ENCODE assay signal across 10 mouse cellular contexts in genomic region chr12:71701753-71702152, GRCm38 (mm10).
DNase-seq lines count a peak whose midpoint lies in the region; ATAC-seq and TF ChIP-seq lines count a peak whose summit lies in the region.
"Had no signal": no experiment of that assay in that cellular context is flagged by ENCODE, and none has a peak within 500 bp of the region (broad histone marks: within the 10 kb centered on the region; RNA-seq: fewer than 3 reads in every experiment).

No protein-coding gene starts in this region.

- no peaks in the 10 kb centered on the region for H3K27me3 ChIP-seq in heart, embryonic 11.5 days (ENCODE audit: control insufficient read depth, insufficient read depth, low read length)
- H3K27me3 ChIP-seq in hindbrain, embryonic 14.5 days (ENCODE audit: control insufficient read depth, insufficient read depth, low read length), result no peaks in the 10 kb centered on the region
- H3K27me3 ChIP-seq: neural tube, embryonic 12.5 days had no signal

- intact Hi-C loops in gastrocnemius, adult 2 months (cut with DNase I), result no loop called here
- intact Hi-C loops in left cerebral cortex, postnatal 14 days (cut with DNase I), result loop anchor here (2.0 kb wide), 1 partner anchor 505 kb away; no protein-coding TSS in a partner anchor

- H3K9ac ChIP-seq in heart, embryonic 11.5 days (ENCODE audit: low read depth, low read length), result no peak overlapping the region
- no peak overlapping the region for H3K9ac ChIP-seq in hindbrain, embryonic 14.5 days
- H3K9ac ChIP-seq: neural tube, embryonic 12.5 days had no signal

- no peak overlapping the region for H3K4me2 ChIP-seq in heart, embryonic 11.5 days
- H3K4me2 ChIP-seq in hindbrain, embryonic 14.5 days (replicated peaks), result no peak overlapping the region
- H3K4me2 ChIP-seq: neural tube, embryonic 12.5 days had no signal

- no peak overlapping the region for H3K4me3 ChIP-seq in heart, embryonic 11.5 days (ENCODE audit: low read depth, low read length)
- H3K4me3 ChIP-seq in gastrocnemius, adult 2 months, result no peak overlapping the region
- no peak overlapping the region for H3K4me3 ChIP-seq in hindbrain, embryonic 14.5 days (replicated peaks; ENCODE audit: low read length)
- H3K4me3 ChIP-seq: erythroblast, embryonic 14.5 days; neural tube, embryonic 12.5 days had no signal

- TF ChIP-seq CTCF in gastrocnemius, adult 2 months (IDR thresholded peaks at IDR 0.05), result peak; percentile 61

- ATAC-seq in heart, embryonic 11.5 days (replicated peaks; ENCODE audit: insufficient number of reproducible peaks, low FRiP score, low TSS enrichment), result no peak
- no peak for ATAC-seq in hindbrain, embryonic 14.5 days (ENCODE audit: low FRiP score)

- no peaks in the 10 kb centered on the region for H3K9me3 ChIP-seq in heart, embryonic 11.5 days (replicated peaks; ENCODE audit: control insufficient read depth, low read length)
- 0 out of 2 replicates have a peak, but pooled peaks cover 7% of the 10 kb centered on the region for H3K9me3 ChIP-seq in hindbrain, embryonic 14.5 days (ENCODE audit: control insufficient read depth, low read length)

- H3K4me1 ChIP-seq in heart, embryonic 11.5 days (ENCODE audit: control insufficient read depth, insufficient read depth, low read length), result no peaks in the 10 kb centered on the region
- no peaks in the 10 kb centered on the region for H3K4me1 ChIP-seq in hindbrain, embryonic 14.5 days (replicated peaks; ENCODE audit: control insufficient read depth, insufficient read depth, low read length)
- H3K4me1 ChIP-seq: neural tube, embryonic 12.5 days had no signal

- 72% methylated on average over 2 of the region's 2 CpGs for WGBS in heart, embryonic 11.5 days (ENCODE audit: insufficient replicate concordance)
- WGBS in hindbrain, embryonic 14.5 days, result 82% methylated on average over 2 of the region's 2 CpGs

- H3K27ac ChIP-seq in heart, embryonic 11.5 days (ENCODE audit: low read depth, low read length), result no peak overlapping the region
- no peak overlapping the region for H3K27ac ChIP-seq in gastrocnemius, adult 2 months
- H3K27ac ChIP-seq in hindbrain, embryonic 14.5 days, result no peak overlapping the region
- H3K27ac ChIP-seq: neural tube, embryonic 12.5 days had no signal

- peak; percentile 60 for DNase-seq in heart, adult 11 months
- peak; percentile 29 for DNase-seq in 3T3-L1 (ENCODE audit: low read depth, low spot score)
- peak; percentile 33 for DNase-seq in adrenal gland, postnatal 25 days
- peak; percentile 38 for DNase-seq in gastrocnemius, adult 2 months
- peak; percentile 67 to 69 for DNase-seq in left cerebral cortex, postnatal 14 days (ENCODE audit: low spot score in 2 of 2)
- no peak for DNase-seq in urinary bladder, postnatal 4 days (ENCODE audit: low spot score in 2 of 2)
- no peak for DNase-seq in hindbrain, embryonic 14.5 days (ENCODE audit: low spot score)

- no peaks in the 10 kb centered on the region for H3K36me3 ChIP-seq in heart, embryonic 11.5 days (ENCODE audit: control insufficient read depth, insufficient read depth, low read length)
- H3K36me3 ChIP-seq in hindbrain, embryonic 14.5 days (replicated peaks; ENCODE audit: control insufficient read depth, insufficient read depth), result no peaks in the 10 kb centered on the region
- H3K36me3 ChIP-seq: neural tube, embryonic 12.5 days had no signal

Comparison
In these comparisons a context has a peak if more than half of its experiments do, and no peak if none do; other contexts are left out.
1. DNase-seq: peak in heart, adult 11 months (single experiment), 3T3-L1 (single experiment), adrenal gland, postnatal 25 days (single experiment), gastrocnemius, adult 2 months (single experiment) and left cerebral cortex, postnatal 14 days (2 of 2); none in urinary bladder, postnatal 4 days (0 of 2) and hindbrain, embryonic 14.5 days (single experiment).